Mouse (Mus musculus) C2C12 (cell line): ENCODE data around the gene Jak2. TPM values are rescaled to one million over a fixed set of nuclear protein-coding genes. Genes with fewer than 3 reads are reported as not detected.

Source experiments
- H3K27me3 ChIP-seq: one replicate; pipeline ENCODE4 v1.6.1; 2011; ENCODE audit not compliant: control insufficient read depth, insufficient read depth, insufficient read length
- H3K36me3 ChIP-seq: one replicate; pipeline ENCODE4 v1.6.1; 2011; ENCODE audit not compliant: control insufficient read depth, insufficient read depth
- H3K4me3 ChIP-seq: one replicate; pipeline ENCODE4 v1.5.1; 2011; ENCODE audit warnings: mild to moderate bottlenecking, control low read depth; ENCODE audit not compliant: poor library complexity, insufficient read depth, severe bottlenecking
- H3K79me2 ChIP-seq: one replicate; pipeline ENCODE4 v1.6.1; 2011; ENCODE audit not compliant: control insufficient read depth, insufficient read depth
- H3K79me3 ChIP-seq: one replicate; pipeline ENCODE4 v1.6.1; 2011; ENCODE audit warnings: low read depth, control low read depth
- H3ac ChIP-seq: one replicate; pipeline ENCODE3; 2011; ENCODE audit warnings: low read depth; ENCODE audit not compliant: control insufficient read depth, insufficient read length
- CEBPB ChIP-seq: IDR thresholded peaks from one replicate; pipeline ENCODE4 v1.6.1; 2011; ENCODE audit warnings: low read depth, mild to moderate bottlenecking, control low read depth, moderate library complexity
- CTCF ChIP-seq: IDR thresholded peaks from one replicate; pipeline ENCODE4 v1.5.1; 2011; ENCODE audit not compliant: control insufficient read depth, insufficient read depth, insufficient read length
- FOSL1 ChIP-seq: IDR thresholded peaks from one replicate; pipeline ENCODE4 v1.8.0; 2011; ENCODE audit warnings: mild to moderate bottlenecking, low read length; ENCODE audit not compliant: poor library complexity, insufficient read depth, severe bottlenecking
- MAX ChIP-seq: IDR thresholded peaks from one replicate; pipeline ENCODE4 v1.6.1; 2011; ENCODE audit warnings: mild to moderate bottlenecking, control low read depth
- MYOD1 ChIP-seq: IDR thresholded peaks from one replicate; pipeline ENCODE4 v1.6.1; 2011; ENCODE audit warnings: low read depth; ENCODE audit not compliant: control insufficient read depth, insufficient read length
- MYOG ChIP-seq: IDR thresholded peaks from one replicate; pipeline ENCODE4 v1.6.1; 2011; ENCODE audit not compliant: control insufficient read depth, insufficient read length; ENCODE audit errors: extremely low read depth
- USF1 ChIP-seq: IDR thresholded peaks from one replicate; pipeline ENCODE4 v1.6.1; 2011; ENCODE audit warnings: low read depth, mild to moderate bottlenecking, control low read depth, moderate library complexity
- polyA plus RNA-seq: library from polyadenylated mRNA; unstranded; fragments of >200 nt; fragmentation: generic; extraction: Trizol; gene quantifications from one replicate; pipeline ENCODE4 v1.2.1, GENCODE M21; 2012; ENCODE audit warnings: missing spikeins

Jak2 gene
- polyA plus RNA-seq, 1 experiment, result 4.3 TPM

GRCm38 (mm10) chr19:29255327-29256027, 3.8 kb downstream of the Jak2 start:
- Histone ChIP-seq H3K79me3 (peaks cover 8% of the 10 kb centered on the region), H3ac (no peak overlapping the region), H3K79me2 (peaks cover 76% of the 10 kb centered on the region), H3K27me3 (no peaks in the 10 kb centered on the region), H3K4me3 (no peak overlapping the region), H3K36me3 (no peaks in the 10 kb centered on the region)
- TF ChIP-seq USF1 (no peak), MAX (no peak), CEBPB (no peak), MYOD1 (no peak), MYOG (no peak), CTCF (no peak), FOSL1 (no peak)

- H3K4me3 ChIP-seq, result no peak overlapping the region
- peaks cover 31% of the 10 kb centered on the region for H3K79me2 ChIP-seq
- H3K79me3 ChIP-seq, result peaks cover 12% of the 10 kb centered on the region
- no peaks in the 10 kb centered on the region for H3K27me3 ChIP-seq
- H3K36me3 ChIP-seq, result peaks cover 14% of the 10 kb centered on the region
- TF ChIP-seq FOSL1 (no peak), MYOG (no peak), MAX (no peak), USF1 (no peak), CEBPB (no peak)
- no peak overlapping the region for H3ac ChIP-seq
Observed at GRCm38 (mm10) chr19:29261638-29262037, 10.0 kb downstream of the Jak2 start.

- peaks cover 24% of the 10 kb centered on the region for H3K79me2 ChIP-seq
- H3K36me3 ChIP-seq, result peaks cover 14% of the 10 kb centered on the region
- H3ac ChIP-seq, result no peak overlapping the region
- no peaks in the 10 kb centered on the region for H3K27me3 ChIP-seq
- peaks cover 11% of the 10 kb centered on the region for H3K79me3 ChIP-seq
- no peak for TF ChIP-seq USF1
- no peak for TF ChIP-seq MAX
- TF ChIP-seq MYOD1, result no peak
- TF ChIP-seq FOSL1, result no peak
- TF ChIP-seq CTCF, result no peak
- no peak for TF ChIP-seq MYOG
- TF ChIP-seq CEBPB, result no peak
- no peak overlapping the region for H3K4me3 ChIP-seq
Observed at GRCm38 (mm10) chr19:29263492-29263891, 11.9 kb downstream of the Jak2 start.

GRCm38 (mm10) chr19:29265538-29265937, 13.9 kb downstream of the Jak2 start:
- H3K79me2 ChIP-seq, result peaks cover 19% of the 10 kb centered on the region
- TF ChIP-seq CTCF, result no peak
- TF ChIP-seq MYOG, result no peak
- TF ChIP-seq USF1, result no peak
- TF ChIP-seq MYOD1, result no peak
- no peak for TF ChIP-seq FOSL1
- TF ChIP-seq MAX, result no peak
- TF ChIP-seq CEBPB, result no peak
- H3K36me3 ChIP-seq, result peaks cover 14% of the 10 kb centered on the region
- peaks cover 12% of the 10 kb centered on the region for H3K79me3 ChIP-seq
- no peak overlapping the region for H3K4me3 ChIP-seq
- no peak overlapping the region for H3ac ChIP-seq
- H3K27me3 ChIP-seq, result no peaks in the 10 kb centered on the region

GRCm38 (mm10) chr19:29267075-29267868, 15.6 kb downstream of the Jak2 start:
- Histone ChIP-seq H3K79me2 (peaks cover 20% of the 10 kb centered on the region), H3K36me3 (peaks cover 12% of the 10 kb centered on the region), H3ac (no peak overlapping the region), H3K4me3 (no peak overlapping the region), H3K27me3 (no peaks in the 10 kb centered on the region), H3K79me3 (peaks cover 7% of the 10 kb centered on the region)
- TF ChIP-seq FOSL1 (no peak), MYOD1 (no peak), CEBPB (no peak), CTCF (no peak), USF1 (no peak), MAX (no peak), MYOG (no peak)
